Mouse (Mus musculus): ENCODE results near the gene Zfp750. TPM values are rescaled to one million over a fixed set of nuclear protein-coding genes. Genes with fewer than 3 reads are reported as not detected.

Gene Zfp750
- polyA plus RNA-seq, 1 experiment from 2014 or later = 0.62 TPM

Other genes starting within 250 kb of the Zfp750 start
- 76.7 and 80.6 TPM in 2 replicates for gene Wdr45b, start 164.9 kb downstream of the Zfp750 start, polyA plus RNA-seq (2015; fragmentation: Nextera tagmentation; extraction: Ambion mirVana)
- 5.0 and 5.1 TPM in 2 replicates for gene Rab40b, start 131.1 kb downstream of the Zfp750 start, polyA plus RNA-seq (2015; fragmentation: Nextera tagmentation; extraction: Ambion mirVana)
- 3.8 and 5.3 TPM in 2 replicates for gene Fn3krp, start 97.9 kb downstream of the Zfp750 start, polyA plus RNA-seq (2015; fragmentation: Nextera tagmentation; extraction: Ambion mirVana)
- 1.6 and 1.8 TPM in 2 replicates for gene Fn3k, start 84.4 kb downstream of the Zfp750 start, polyA plus RNA-seq (2015; fragmentation: Nextera tagmentation; extraction: Ambion mirVana)
- gene Tbcd, start 67.4 kb downstream of the Zfp750 start, polyA plus RNA-seq (2015; fragmentation: Nextera tagmentation; extraction: Ambion mirVana) = 35.3 and 36.7 TPM in 2 replicates
- 6.8 and 7.2 TPM in 2 replicates for gene B3gntl1, start 153.8 kb upstream of the Zfp750 start, polyA plus RNA-seq (2015; fragmentation: Nextera tagmentation; extraction: Ambion mirVana)
- gene Metrnl, start 182.2 kb upstream of the Zfp750 start, polyA plus RNA-seq (2015; fragmentation: Nextera tagmentation; extraction: Ambion mirVana) = 40.3 and 44.9 TPM in 2 replicates